Mouse (Mus musculus) lung, postnatal 0 days (tissue): Measurements from ENCODE around the gene Dntt.

ENCODE experiments used
- CTCF ChIP-seq: IDR thresholded peaks from 2 replicates; pipeline ENCODE4 v1.5.1; 2016; ENCODE audit warnings: antibody characterized with exemption, mild to moderate bottlenecking
- EP300 ChIP-seq: IDR thresholded peaks from 2 replicates; pipeline ENCODE4 v1.6.1; 2016; ENCODE audit warnings: antibody characterized with exemption, mild to moderate bottlenecking, control low read depth

GRCm38 (mm10) chr19:41029219-41029618 is at the start of gene Dntt:
- no peak for TF ChIP-seq CTCF
- TF ChIP-seq EP300: no peak
